ENCODE assay signal across 8 mouse cellular contexts in genomic region chr6:66962582-66963043, GRCm38 (mm10).
DNase-seq lines count a peak whose midpoint lies in the region; ATAC-seq lines count a peak whose summit lies in the region.

No protein-coding gene starts in this region.

- peak; percentile 82 for ATAC-seq in forebrain, embryonic 12.5 days (ENCODE audit: low FRiP score)

- no peaks in the 10 kb centered on the region for H3K9me3 ChIP-seq in forebrain, embryonic 12.5 days

- H3K9ac ChIP-seq in forebrain, embryonic 12.5 days: no peak overlapping the region

- peaks cover 13% of the 10 kb centered on the region; the same call in 1 of the 2 replicates for H3K4me1 ChIP-seq in forebrain, embryonic 12.5 days

- DNase-seq in right cerebral cortex, adult 2 months (ENCODE audit: low spot score in 2 of 2): peak; percentile 44 to 59
- no peak for DNase-seq in right cerebral cortex, postnatal 36 days (ENCODE audit: low spot score in 2 of 2)
- peak; percentile 59 for DNase-seq in c-Kit-positive CD71-positive TER-119-positive erythroid progenitor cells, embryonic 14.5 days (ENCODE audit: low spot score)
- DNase-seq in heart, postnatal 4 days: peak; percentile 49
- DNase-seq in kidney, postnatal 4 days: peak; percentile 47 to 67
- peak; percentile 60 for DNase-seq in lung, postnatal 14 days
- peak; percentile 31 for DNase-seq in right cerebral cortex, postnatal 25 days

- no peak overlapping the region for H3K4me2 ChIP-seq in forebrain, embryonic 12.5 days

- no peak overlapping the region for H3K27ac ChIP-seq in forebrain, embryonic 12.5 days

- H3K4me3 ChIP-seq in forebrain, embryonic 12.5 days (replicated peaks): no peak overlapping the region

- H3K36me3 ChIP-seq in forebrain, embryonic 12.5 days (replicated peaks): no peaks in the 10 kb centered on the region

- WGBS in forebrain, embryonic 12.5 days: 23% methylated on average over 2 of the region's 2 CpGs

- no peaks in the 10 kb centered on the region for H3K27me3 ChIP-seq in forebrain, embryonic 12.5 days

Comparison
In these comparisons a context has a peak if more than half of its experiments do, and no peak if none do; other contexts are left out.
1. DNase-seq: peak in right cerebral cortex, adult 2 months (2 of 2), c-Kit-positive CD71-positive TER-119-positive erythroid progenitor cells, embryonic 14.5 days (single experiment), heart, postnatal 4 days (single experiment), kidney, postnatal 4 days (2 of 2), lung, postnatal 14 days (single experiment) and right cerebral cortex, postnatal 25 days (single experiment); none in right cerebral cortex, postnatal 36 days (0 of 2).